In genomic region chr15:68445341-68445740, GRCm38 (mm10) we compare ENCODE assay signal across 11 mouse cellular contexts.
DNase-seq lines count a peak whose midpoint lies in the region; ATAC-seq and TF ChIP-seq lines count a peak whose summit lies in the region.
"Had no signal": no experiment of that assay in that cellular context is flagged by ENCODE, and none has a peak within 500 bp of the region (broad histone marks: within the 10 kb centered on the region; RNA-seq: fewer than 3 reads in every experiment).

No protein-coding gene starts in this region.

- no peaks in the 10 kb centered on the region for H3K27me3 ChIP-seq in hindbrain, embryonic 14.5 days (ENCODE audit: control insufficient read depth, insufficient read depth, low read length)
- H3K27me3 ChIP-seq in hindbrain, embryonic 13.5 days: no peaks in the 10 kb centered on the region
- H3K27me3 ChIP-seq: heart, embryonic 13.5 days; liver, embryonic 13.5 days; neural tube, embryonic 15.5 days had no signal

- DNase-seq in hindbrain, embryonic 14.5 days (ENCODE audit: low spot score): no peak
- DNase-seq in cerebellum, postnatal 10 days: peak; percentile 87 to 90
- peak; percentile 74 to 86 for DNase-seq in layer of hippocampus, adult 2 months (ENCODE audit: low spot score in 2 of 2)
- DNase-seq in right cerebral cortex, adult 2 months (ENCODE audit: low spot score in 2 of 2): peak; percentile 64 to 67
- DNase-seq in urinary bladder, postnatal 10 days (ENCODE audit: low spot score): no peak
- DNase-seq in gastrocnemius, postnatal 10 days: no peak
- DNase-seq: liver, embryonic 13.5 days had no signal

- no peaks in the 10 kb centered on the region for H3K9me3 ChIP-seq in hindbrain, embryonic 14.5 days (ENCODE audit: control insufficient read depth, low read length)
- no peaks in the 10 kb centered on the region for H3K9me3 ChIP-seq in hindbrain, embryonic 13.5 days
- H3K9me3 ChIP-seq: heart, embryonic 13.5 days; liver, embryonic 13.5 days; neural tube, embryonic 15.5 days had no signal

- no peak overlapping the region for H3K9ac ChIP-seq in hindbrain, embryonic 14.5 days
- H3K9ac ChIP-seq in hindbrain, embryonic 13.5 days: no peak overlapping the region
- H3K9ac ChIP-seq: heart, embryonic 13.5 days; liver, embryonic 13.5 days; neural tube, embryonic 15.5 days had no signal

- TF ChIP-seq CTCF in layer of hippocampus, adult 2 months (conservative IDR thresholded peaks at IDR 0.05): peak; percentile 15; the same call in 1 of the 2 replicates

- H3K4me3 ChIP-seq in hindbrain, embryonic 14.5 days (replicated peaks; ENCODE audit: low read length): no peak overlapping the region
- H3K4me3 ChIP-seq in hindbrain, embryonic 13.5 days: no peak overlapping the region
- H3K4me3 ChIP-seq in layer of hippocampus, adult 2 months: no peak overlapping the region
- H3K4me3 ChIP-seq: heart, embryonic 13.5 days; liver, embryonic 13.5 days; neural tube, embryonic 15.5 days had no signal

- peak; percentile 40; the same call in 1 of the 2 replicates for ATAC-seq in hindbrain, embryonic 14.5 days (ENCODE audit: low FRiP score)
- no peak for ATAC-seq in hindbrain, embryonic 13.5 days (ENCODE audit: low FRiP score)
- no peak for ATAC-seq in megakaryocyte progenitor cell, adult 5-6 weeks (replicated peaks; ENCODE audit: poor library complexity)

- no peaks in the 10 kb centered on the region for H3K4me1 ChIP-seq in hindbrain, embryonic 14.5 days (replicated peaks; ENCODE audit: control insufficient read depth, insufficient read depth, low read length)
- no peaks in the 10 kb centered on the region for H3K4me1 ChIP-seq in hindbrain, embryonic 13.5 days (replicated peaks)
- H3K4me1 ChIP-seq: heart, embryonic 13.5 days; liver, embryonic 13.5 days; neural tube, embryonic 15.5 days had no signal

- WGBS in hindbrain, embryonic 14.5 days: 59% methylated on average over 7 of the region's 7 CpGs
- 77% methylated on average over 7 of the region's 7 CpGs for WGBS in hindbrain, embryonic 13.5 days

- H3K36me3 ChIP-seq in hindbrain, embryonic 14.5 days (replicated peaks; ENCODE audit: control insufficient read depth, insufficient read depth): no peaks in the 10 kb centered on the region
- H3K36me3 ChIP-seq in hindbrain, embryonic 13.5 days: no peaks in the 10 kb centered on the region
- H3K36me3 ChIP-seq: heart, embryonic 13.5 days; liver, embryonic 13.5 days; neural tube, embryonic 15.5 days had no signal

- H3K27ac ChIP-seq in hindbrain, embryonic 14.5 days: no peak overlapping the region
- no peak overlapping the region for H3K27ac ChIP-seq in hindbrain, embryonic 13.5 days
- peak overlapping the region; percentile 68 for H3K27ac ChIP-seq in layer of hippocampus, adult 2 months
- H3K27ac ChIP-seq: heart, embryonic 13.5 days; liver, embryonic 13.5 days; neural tube, embryonic 15.5 days had no signal

- H3K4me2 ChIP-seq in hindbrain, embryonic 14.5 days (replicated peaks): no peak overlapping the region
- H3K4me2 ChIP-seq in hindbrain, embryonic 13.5 days: no peak overlapping the region
- H3K4me2 ChIP-seq: heart, embryonic 13.5 days; liver, embryonic 13.5 days; neural tube, embryonic 15.5 days had no signal

Comparison
In these comparisons a context has a peak if more than half of its experiments do, and no peak if none do; other contexts are left out.
1. DNase-seq: peak in cerebellum, postnatal 10 days (2 of 2), layer of hippocampus, adult 2 months (2 of 2) and right cerebral cortex, adult 2 months (2 of 2); none in hindbrain, embryonic 14.5 days (single experiment), urinary bladder, postnatal 10 days (single experiment) and gastrocnemius, postnatal 10 days (single experiment).